Mouse (Mus musculus): Measurements from ENCODE around the gene Gm15155. TPM values are rescaled to one million over a fixed set of nuclear protein-coding genes. Genes with fewer than 3 reads are reported as not detected.

Gene Gm15155
- polyA plus RNA-seq, 1 experiment from 2014 or later, result not detected

- Histone ChIP-seq H3K9ac (replicated peaks; ENCODE audit: low read depth) (no peak overlapping the region), H3K27me3 (replicated peaks; ENCODE audit: insufficient read depth, low read length) (no peaks in the 10 kb centered on the region), H3K36me3 (ENCODE audit: insufficient read depth, low read length) (no peaks in the 10 kb centered on the region), H3K9me3 (ENCODE audit: low read length) (no peaks in the 10 kb centered on the region), H3K27ac (ENCODE audit: low read length) (no peak overlapping the region), H3K4me1 (ENCODE audit: insufficient read depth, low read depth, low read length) (no peaks in the 10 kb centered on the region), H3K4me3 (ENCODE audit: low read depth, low read length) (no peak overlapping the region), H3K4me2 (replicated peaks; ENCODE audit: low read depth, low read length) (no peak overlapping the region)
- ATAC-seq (no peak), DNase-seq (ENCODE audit: low spot score) (no peak)
- TF ChIP-seq CTCF (IDR thresholded peaks at IDR 0.05) (no peak), EP300 (IDR thresholded peaks at IDR 0.05) (no peak)
- WGBS, result 72% methylated on average over 2 of the region's 2 CpGs
Measured at GRCm38 (mm10) chrX:155601196-155601595, 23.3 kb upstream of the Gm15155 start.

- H3K9ac ChIP-seq (replicated peaks; ENCODE audit: low read depth), result no peak overlapping the region
- H3K36me3 ChIP-seq (ENCODE audit: insufficient read depth, low read length), result no peaks in the 10 kb centered on the region
- peak overlapping the region; percentile 33; the same call in 1 of the 2 replicates for H3K4me3 ChIP-seq (ENCODE audit: low read depth, low read length)
- TF ChIP-seq CTCF (IDR thresholded peaks at IDR 0.05), result no peak
- no peaks in the 10 kb centered on the region; the same call in 1 of the 2 replicates for H3K27me3 ChIP-seq (replicated peaks; ENCODE audit: insufficient read depth, low read length)
- H3K4me1 ChIP-seq (ENCODE audit: insufficient read depth, low read depth, low read length), result no peaks in the 10 kb centered on the region
- H3K27ac ChIP-seq (ENCODE audit: low read length), result no peak overlapping the region
- DNase-seq (ENCODE audit: low spot score), result no peak
- WGBS, result 16% methylated on average over 24 of the region's 24 CpGs
- peak overlapping the region; percentile 67 for H3K4me2 ChIP-seq (replicated peaks; ENCODE audit: low read depth, low read length)
- ATAC-seq, result no peak
- no peaks in the 10 kb centered on the region for H3K9me3 ChIP-seq (ENCODE audit: low read length)
Measured at GRCm38 (mm10) chrX:155622527-155622926, 2.0 kb upstream of the Gm15155 start.

DNA sequence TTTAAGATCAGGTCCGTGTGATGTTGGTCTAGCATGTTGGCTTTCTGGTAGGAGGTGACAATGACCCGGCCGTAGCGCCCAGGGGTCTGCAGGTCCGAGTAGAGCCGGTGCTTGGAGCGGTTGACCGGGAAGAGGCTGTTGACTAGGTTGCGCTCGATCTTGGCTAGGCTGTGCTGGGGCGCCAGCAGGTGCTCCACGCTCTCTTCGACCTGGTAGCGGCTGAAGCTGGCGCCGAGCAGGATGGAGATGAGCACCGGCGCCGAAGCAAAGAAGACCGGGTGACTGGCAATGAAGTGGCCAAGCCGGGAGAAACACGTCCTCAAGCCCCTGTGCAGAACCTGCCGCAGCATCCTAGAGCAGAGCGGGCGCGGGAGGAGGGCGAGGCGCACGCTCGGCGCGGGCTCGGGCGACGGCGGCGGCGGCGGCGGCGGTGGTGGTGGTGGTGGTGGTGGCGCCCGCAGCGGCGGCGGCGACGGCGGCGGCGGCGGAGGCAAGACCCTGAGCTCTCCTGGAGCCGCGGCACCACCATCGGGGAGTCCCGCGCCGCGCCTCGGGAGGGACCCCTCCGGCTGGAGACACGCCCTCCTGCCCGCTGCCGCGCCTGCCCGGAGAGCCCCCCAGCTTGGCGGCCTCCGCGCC, 1.5 kb upstream of the Gm15155 start:
- Histone ChIP-seq H3K4me1 (ENCODE audit: insufficient read depth, low read depth, low read length) (no peaks in the 10 kb centered on the region), H3K27ac (ENCODE audit: low read length) (no peak overlapping the region), H3K4me2 (replicated peaks; ENCODE audit: low read depth, low read length) (peak overlapping the region; percentile 67), H3K36me3 (ENCODE audit: insufficient read depth, low read length) (no peaks in the 10 kb centered on the region), H3K9me3 (ENCODE audit: low read length) (no peaks in the 10 kb centered on the region), H3K9ac (replicated peaks; ENCODE audit: low read depth) (no peak overlapping the region), H3K4me3 (ENCODE audit: low read depth, low read length) (peak overlapping the region; percentile 33), H3K27me3 (replicated peaks; ENCODE audit: insufficient read depth, low read length) (no peaks in the 10 kb centered on the region; the same call in 1 of the 2 replicates)
- WGBS, result 5% methylated on average over 21 of the region's 69 CpGs
- TF ChIP-seq CTCF (IDR thresholded peaks at IDR 0.05) (no peak), EP300 (IDR thresholded peaks at IDR 0.05) (no peak)
- DNase-seq (ENCODE audit: low spot score) (no peak), ATAC-seq (no peak)

- H3K36me3 ChIP-seq (ENCODE audit: insufficient read depth, low read length), result no peaks in the 10 kb centered on the region
- peak within 1 kb of the TSS; percentile 33 for H3K4me3 ChIP-seq (ENCODE audit: low read depth, low read length)
- WGBS, result 11% methylated on average over 21 of the region's 34 CpGs
- H3K27me3 ChIP-seq (replicated peaks; ENCODE audit: insufficient read depth, low read length), result no peaks in the 10 kb centered on the region; the same call in 1 of the 2 replicates
- peak within 1 kb of the TSS; percentile 67 for H3K4me2 ChIP-seq (replicated peaks; ENCODE audit: low read depth, low read length)
- H3K9me3 ChIP-seq (ENCODE audit: low read length), result no peaks in the 10 kb centered on the region
- no peak within 1 kb of the TSS for H3K27ac ChIP-seq (ENCODE audit: low read length)
- no peak for ATAC-seq
- H3K4me1 ChIP-seq (ENCODE audit: insufficient read depth, low read depth, low read length), result no peaks in the 10 kb centered on the region
- no peak within 1 kb of the TSS for H3K9ac ChIP-seq (replicated peaks; ENCODE audit: low read depth)
- TF ChIP-seq EP300 (IDR thresholded peaks at IDR 0.05) (no peak), CTCF (IDR thresholded peaks at IDR 0.05) (no peak)
- no peak for DNase-seq (ENCODE audit: low spot score)
Measured at GRCm38 (mm10) chrX:155623701-155624281, 750 bp upstream of the Gm15155 start, which contains the start of gene Ptchd1. TSS of gene Ptchd1 (minus strand) at chrX:155623814.

GRCm38 (mm10) chrX:155624895-155625294, 354 bp downstream of the Gm15155 start:
- no peak overlapping the region for H3K27ac ChIP-seq (ENCODE audit: low read length)
- no peak for TF ChIP-seq EP300 (IDR thresholded peaks at IDR 0.05)
- TF ChIP-seq CTCF (IDR thresholded peaks at IDR 0.05), result no peak
- no peak overlapping the region for H3K4me3 ChIP-seq (ENCODE audit: low read depth, low read length)
- 0 out of 2 replicates have a peak overlapping the region, but pooled peaks have one; percentile 67 for H3K4me2 ChIP-seq (replicated peaks; ENCODE audit: low read depth, low read length)
- H3K27me3 ChIP-seq (replicated peaks; ENCODE audit: insufficient read depth, low read length), result no peaks in the 10 kb centered on the region; the same call in 1 of the 2 replicates
- H3K4me1 ChIP-seq (ENCODE audit: insufficient read depth, low read depth, low read length), result no peaks in the 10 kb centered on the region
- no peak for ATAC-seq
- H3K9ac ChIP-seq (replicated peaks; ENCODE audit: low read depth), result no peak overlapping the region
- H3K36me3 ChIP-seq (ENCODE audit: insufficient read depth, low read length), result no peaks in the 10 kb centered on the region
- WGBS, result 15% methylated on average over 14 of the region's 15 CpGs
- H3K9me3 ChIP-seq (ENCODE audit: low read length), result no peaks in the 10 kb centered on the region
- no peak for DNase-seq (ENCODE audit: low spot score)

DNA sequence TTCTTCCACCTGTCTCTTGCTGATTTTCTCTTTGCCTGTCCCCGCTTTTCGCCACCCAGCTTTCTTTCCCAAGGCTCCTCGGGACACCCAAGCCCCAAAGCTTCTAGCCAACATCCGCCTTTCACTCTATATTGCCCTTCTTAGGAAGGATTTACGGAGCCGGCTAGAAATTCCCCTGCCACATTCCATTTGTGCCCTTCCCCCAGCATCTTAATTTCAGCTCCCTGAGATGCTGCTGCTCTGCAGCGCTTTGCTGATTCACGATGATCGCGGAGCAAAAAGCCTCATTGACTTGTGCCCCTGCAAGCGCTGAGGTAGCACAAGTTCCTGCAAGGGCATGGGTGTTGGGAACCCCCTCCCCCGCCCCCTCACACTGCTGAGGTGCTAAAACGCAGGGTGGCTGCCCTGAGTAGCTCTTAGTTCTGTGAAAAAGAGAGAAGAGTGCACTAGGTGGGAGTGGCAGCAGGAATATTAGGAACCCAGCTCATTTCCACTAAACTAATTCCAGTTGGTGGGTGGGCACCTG, 1.2 kb downstream of the Gm15155 start:
- H3K27me3 ChIP-seq (replicated peaks; ENCODE audit: insufficient read depth, low read length), result no peaks in the 10 kb centered on the region; the same call in 1 of the 2 replicates
- WGBS, result 8% methylated on average over 13 of the region's 13 CpGs

More for the DNA sequence above, 1.2 kb downstream of the Gm15155 start:
- H3K9ac ChIP-seq (replicated peaks; ENCODE audit: low read depth), result no peak overlapping the region
- TF ChIP-seq CTCF (IDR thresholded peaks at IDR 0.05) (no peak), EP300 (IDR thresholded peaks at IDR 0.05) (no peak)
- no peaks in the 10 kb centered on the region for H3K9me3 ChIP-seq (ENCODE audit: low read length)
- ATAC-seq, result no peak
- no peaks in the 10 kb centered on the region for H3K36me3 ChIP-seq (ENCODE audit: insufficient read depth, low read length)
- H3K4me3 ChIP-seq (ENCODE audit: low read depth, low read length), result no peak overlapping the region
- no peak overlapping the region for H3K4me2 ChIP-seq (replicated peaks; ENCODE audit: low read depth, low read length)
- DNase-seq (ENCODE audit: low spot score), result no peak
- H3K27ac ChIP-seq (ENCODE audit: low read length), result no peak overlapping the region
- H3K4me1 ChIP-seq (ENCODE audit: insufficient read depth, low read depth, low read length), result no peaks in the 10 kb centered on the region

Measured in lung, postnatal 0 days (tissue).